Mouse (Mus musculus) stomach, embryonic 15.5 days (tissue): ENCODE data around the gene Krtap4-9. TPM values are rescaled to one million over a fixed set of nuclear protein-coding genes. Genes with fewer than 3 reads are reported as not detected.
"Not testable (repeated sequence)": the region's sequence is repeated elsewhere in the genome, so short reads cannot be mapped to it uniquely, and the experiment has no call there.

Source experiments
- ATAC-seq: fragments of 200-750 bp; cut with Nextera tagmentation; 2 replicates; pipeline ENCODE4 v1.8.0; 2017; ENCODE audit warnings: low read depth, moderate number of reproducible peaks, moderate TSS enrichment; ENCODE audit not compliant: insufficient read depth, low FRiP score
- H3K27ac ChIP-seq: fragments of 300-500 bp; sonication (generic); 2 replicates; pipeline ENCODE4 v1.5.1; 2015; ENCODE audit warnings: mild to moderate bottlenecking, inconsistent platforms
- H3K27me3 ChIP-seq: fragments of 300-500 bp; sonication (generic); replicated peaks from 2 replicates; pipeline ENCODE4 v1.6.1; 2015; ENCODE audit warnings: inconsistent platforms
- H3K36me3 ChIP-seq: fragments of 300-500 bp; sonication (generic); 2 replicates; pipeline ENCODE4 v1.6.1; 2015; ENCODE audit warnings: inconsistent platforms
- H3K4me1 ChIP-seq: fragments of 300-500 bp; sonication (generic); 2 replicates; pipeline ENCODE4 v1.6.1; 2015; ENCODE audit warnings: inconsistent platforms
- H3K4me2 ChIP-seq: fragments of 300-500 bp; sonication (generic); 2 replicates; pipeline ENCODE4 v1.6.1; 2015; ENCODE audit warnings: mild to moderate bottlenecking, inconsistent platforms
- H3K4me3 ChIP-seq: fragments of 300-500 bp; sonication (generic); replicated peaks from 2 replicates; pipeline ENCODE4 v1.5.1; 2015; ENCODE audit warnings: inconsistent platforms
- H3K9ac ChIP-seq: fragments of 300-500 bp; sonication (generic); 2 replicates; pipeline ENCODE4 v1.6.1; 2015; ENCODE audit warnings: inconsistent platforms
- H3K9me3 ChIP-seq: fragments of 300-500 bp; sonication (generic); 2 replicates; pipeline ENCODE4 v1.6.1; 2016; ENCODE audit warnings: inconsistent platforms
- WGBS: fragments of 180-500 bp; shearing (Covaris S2); methylation state at CpG from one replicate; pipeline ENCODE4 v1.1.7; 2015; 5-methylcytosine and 5-hydroxymethylcytosine counted together
- polyA plus RNA-seq: library from polyadenylated mRNA; unstranded; fragments of >200 nt; fragmentation: Nextera tagmentation; extraction: Ambion mirVana; gene quantifications from 2 replicates; pipeline ENCODE4 v1.2.1, GENCODE M21; 2015

The Krtap4-9 gene
- not detected in 2 replicates for polyA plus RNA-seq

DNA sequence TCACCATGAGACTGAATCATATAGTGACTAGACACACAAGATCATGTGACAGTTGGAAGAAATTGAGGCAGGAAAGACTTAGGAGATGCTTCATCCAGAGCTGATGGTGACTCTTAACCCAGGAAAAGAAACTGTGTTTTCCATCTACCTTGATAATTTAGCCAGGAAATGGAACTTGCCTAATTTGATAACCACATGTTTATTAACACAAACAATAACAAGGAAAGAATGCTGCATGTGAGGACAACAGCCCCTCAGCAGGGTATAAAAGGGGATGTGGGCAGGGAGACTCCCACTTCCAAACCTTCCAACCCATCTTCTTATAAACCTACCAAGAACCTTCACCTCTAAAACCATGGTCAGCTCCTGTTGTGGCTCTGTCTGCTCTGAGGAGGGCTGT is at the start of gene Krtap4-9:
Krtap4-9 (plus strand) TSS at position 301 of the 400 bp plus-strand sequence.
- H3K9me3 ChIP-seq, ATAC-seq, H3K4me3 ChIP-seq, H3K4me2 ChIP-seq, H3K27me3 ChIP-seq, H3K27ac ChIP-seq, H3K4me1 ChIP-seq, H3K9ac ChIP-seq, H3K36me3 ChIP-seq: not testable (repeated sequence)

DNA sequence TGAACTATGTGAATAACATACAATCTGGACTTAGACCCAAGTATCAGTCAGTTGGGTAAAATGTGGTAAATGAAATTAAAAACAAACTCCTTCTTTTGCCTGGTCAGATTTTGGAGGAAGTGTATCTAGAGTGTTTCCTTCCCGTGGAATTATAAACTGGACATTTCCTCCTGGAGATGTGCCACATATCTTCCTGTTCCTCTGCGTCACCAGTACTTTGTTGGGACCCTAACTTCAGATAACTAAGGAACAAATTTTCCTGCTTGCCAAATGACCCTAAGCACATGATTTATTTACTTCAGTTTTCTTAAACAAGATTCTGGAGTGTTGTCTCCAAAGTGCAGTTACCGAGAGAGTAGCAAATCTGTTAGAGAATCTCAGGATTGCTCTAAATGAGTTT is 41.0 kb upstream of the Krtap4-9 start:
- 75% methylated on average over 3 of the region's 3 CpGs for WGBS
- no peaks in the 10 kb centered on the region for H3K27me3 ChIP-seq
- no peak overlapping the region for H3K4me3 ChIP-seq
- no peak overlapping the region for H3K9ac ChIP-seq
- no peaks in the 10 kb centered on the region for H3K4me1 ChIP-seq
- ATAC-seq, result no peak
- no peaks in the 10 kb centered on the region for H3K9me3 ChIP-seq
- H3K4me2 ChIP-seq, result no peak overlapping the region
- no peaks in the 10 kb centered on the region for H3K36me3 ChIP-seq
- H3K27ac ChIP-seq, result no peak overlapping the region

DNA sequence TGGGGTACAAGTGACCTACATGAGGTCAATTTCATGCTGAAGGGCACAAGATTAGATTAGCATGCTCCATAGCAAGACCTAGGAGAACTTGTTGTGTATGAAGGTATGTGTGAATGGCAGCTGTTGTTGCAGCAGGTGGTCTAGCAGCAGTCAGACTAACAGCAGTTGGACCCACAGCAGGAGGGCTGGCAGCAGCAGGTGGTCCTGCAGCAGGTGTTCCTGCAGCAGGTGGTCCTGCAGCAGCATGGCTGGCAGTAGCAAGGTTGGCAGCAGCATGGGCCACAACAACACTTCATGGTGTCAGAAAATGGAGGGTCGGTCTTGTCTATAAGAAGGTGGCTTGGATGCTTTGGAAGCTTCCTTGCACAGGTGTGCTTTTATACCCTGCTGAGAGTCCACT is 26.1 kb upstream of the Krtap4-9 start:
- Histone ChIP-seq H3K4me3 (no peak overlapping the region), H3K36me3 (no peaks in the 10 kb centered on the region), H3K27me3 (no peaks in the 10 kb centered on the region), H3K9ac (no peak overlapping the region), H3K4me1 (no peaks in the 10 kb centered on the region), H3K27ac (no peak overlapping the region), H3K9me3 (no peaks in the 10 kb centered on the region), H3K4me2 (no peak overlapping the region)
- ATAC-seq, result no peak
- 77% methylated on average over 1 of the region's 1 CpGs for WGBS

DNA sequence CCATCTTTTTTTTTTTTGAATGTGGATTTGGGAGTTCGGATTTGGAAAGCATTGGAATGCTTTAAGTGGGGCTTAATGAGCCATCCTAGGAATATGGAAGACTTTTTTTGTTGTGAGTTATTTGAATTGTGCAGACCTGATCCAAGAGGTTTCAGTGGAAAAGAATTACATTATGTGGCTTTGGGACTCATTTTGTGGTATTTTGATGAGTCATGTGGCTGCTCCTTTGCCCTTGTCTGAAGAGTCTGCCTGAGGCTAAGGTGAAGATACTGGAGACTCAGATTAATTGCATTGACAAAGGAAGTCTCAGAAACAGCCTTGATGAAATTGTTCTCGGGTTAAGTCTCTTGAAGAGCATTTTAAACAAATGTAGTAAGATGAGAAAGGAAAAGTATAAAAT is 16.6 kb upstream of the Krtap4-9 start:
- no peaks in the 10 kb centered on the region for H3K9me3 ChIP-seq
- no peaks in the 10 kb centered on the region for H3K36me3 ChIP-seq
- no peaks in the 10 kb centered on the region for H3K27me3 ChIP-seq
- no peak for ATAC-seq
- H3K4me2 ChIP-seq, result no peak overlapping the region
- H3K9ac ChIP-seq, result no peak overlapping the region
- H3K4me3 ChIP-seq, result no peak overlapping the region
- H3K27ac ChIP-seq, result no peak overlapping the region
- WGBS, result 62% methylated on average over 2 of the region's 2 CpGs
- H3K4me1 ChIP-seq, result no peaks in the 10 kb centered on the region

DNA sequence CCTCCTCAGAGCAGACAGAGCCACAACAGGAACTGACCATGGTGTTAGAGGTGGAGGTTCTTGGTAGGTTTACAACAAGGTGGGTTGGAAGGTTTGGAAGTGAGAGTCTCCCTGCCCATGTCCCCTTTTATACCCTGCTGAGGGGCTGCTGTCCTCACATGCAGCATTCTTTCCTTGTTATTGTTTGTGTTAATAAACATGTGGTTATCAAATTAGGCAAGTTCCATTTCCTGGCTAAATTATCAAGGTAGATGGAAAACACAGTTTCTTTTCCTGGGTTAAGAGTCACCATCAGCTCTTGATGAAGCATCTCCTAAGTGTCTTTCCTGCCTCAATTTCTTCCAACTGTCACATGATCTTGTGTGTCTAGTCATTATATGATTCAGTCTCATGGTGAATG is 12.2 kb upstream of the Krtap4-9 start, which contains the start of gene Gm11595:
Gm11595 (minus strand) TSS at position 101 of the 400 bp plus-strand sequence.
- H3K9me3 ChIP-seq, H3K4me3 ChIP-seq, H3K4me1 ChIP-seq, ATAC-seq, H3K27ac ChIP-seq, H3K36me3 ChIP-seq, H3K4me2 ChIP-seq, H3K9ac ChIP-seq, H3K27me3 ChIP-seq: not testable (repeated sequence)

DNA sequence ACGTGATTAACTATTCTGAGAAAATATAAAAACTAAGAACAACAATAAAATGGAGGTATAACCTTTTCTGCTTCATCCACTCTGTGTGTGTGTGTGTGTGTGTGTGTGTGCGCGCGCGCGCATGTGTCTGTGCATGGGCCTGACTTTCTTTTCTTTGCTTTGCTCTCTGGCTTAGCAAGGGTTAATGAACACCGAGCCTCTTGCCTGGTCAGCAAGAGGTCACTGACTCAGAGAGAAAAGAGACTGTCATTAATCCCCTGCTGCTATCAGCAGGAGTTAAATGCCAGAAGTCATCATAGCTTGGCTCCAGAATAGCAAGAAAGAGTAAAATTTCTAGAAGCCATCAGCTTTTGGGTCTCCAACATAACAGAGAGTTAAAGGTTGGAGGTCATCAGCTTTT is 6.6 kb upstream of the Krtap4-9 start:
- Histone ChIP-seq H3K27me3 (no peaks in the 10 kb centered on the region), H3K4me1 (no peaks in the 10 kb centered on the region), H3K9ac (no peak overlapping the region), H3K4me2 (no peak overlapping the region), H3K9me3 (no peaks in the 10 kb centered on the region), H3K4me3 (no peak overlapping the region), H3K36me3 (no peaks in the 10 kb centered on the region), H3K27ac (no peak overlapping the region)
- no peak for ATAC-seq
- 58% methylated on average over 7 of the region's 7 CpGs for WGBS

DNA sequence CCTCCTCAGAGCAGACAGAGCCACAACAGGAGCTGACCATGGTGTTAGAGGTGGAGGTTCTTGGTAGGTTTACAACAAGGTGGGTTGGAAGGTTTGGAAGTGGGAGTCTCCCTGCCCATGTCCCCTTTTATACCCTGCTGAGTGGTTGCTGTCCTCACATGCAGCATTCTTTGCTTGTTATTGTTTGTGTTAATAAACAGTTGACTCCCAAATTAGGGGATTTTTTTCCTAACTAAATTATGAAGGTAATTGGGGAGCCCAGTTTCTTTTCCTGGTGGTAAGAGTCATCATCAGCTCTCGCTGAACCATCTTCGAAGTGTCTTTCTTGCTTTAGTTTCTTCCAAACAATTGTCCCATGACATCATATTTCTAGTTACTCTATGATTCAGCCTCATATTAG is 4.4 kb upstream of the Krtap4-9 start, which contains the start of gene Krtap4-8:
Krtap4-8 (minus strand) TSS at position 101 of the 400 bp plus-strand sequence.
- Histone ChIP-seq H3K27ac (no peak within 1 kb of the TSS), H3K9ac (no peak within 1 kb of the TSS), H3K4me2 (no peak within 1 kb of the TSS), H3K9me3 (no peaks in the 10 kb centered on the region), H3K36me3 (no peaks in the 10 kb centered on the region), H3K27me3 (no peaks in the 10 kb centered on the region), H3K4me1 (no peaks in the 10 kb centered on the region), H3K4me3 (no peak within 1 kb of the TSS)
- ATAC-seq, result no peak
- WGBS, result 94% methylated on average over 2 of the region's 2 CpGs

DNA sequence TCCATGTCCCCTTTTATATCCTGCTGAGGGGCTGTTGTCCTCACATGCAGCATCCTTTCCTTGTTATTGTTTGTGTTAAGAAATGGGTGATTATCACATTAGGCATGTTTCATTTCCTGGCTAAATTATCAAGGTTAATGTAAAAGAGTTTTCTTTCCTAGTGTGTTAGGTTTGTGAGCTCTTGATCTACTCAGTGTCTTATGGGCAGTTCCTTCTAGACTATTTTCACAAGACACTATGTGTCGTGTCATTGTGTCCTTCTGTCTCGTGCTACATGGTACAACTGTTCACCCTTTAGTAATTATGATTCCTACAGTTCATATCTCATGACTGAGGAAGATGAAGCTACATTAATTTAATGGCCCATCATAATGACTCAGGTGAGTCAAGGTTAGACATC is 8.4 kb downstream of the Krtap4-9 start, which contains the start of gene Gm11596:
Gm11596 (minus strand) TSS at position 101 of the 400 bp plus-strand sequence.
- H3K36me3 ChIP-seq, result no peaks in the 10 kb centered on the region
- no peak for ATAC-seq

DNA sequence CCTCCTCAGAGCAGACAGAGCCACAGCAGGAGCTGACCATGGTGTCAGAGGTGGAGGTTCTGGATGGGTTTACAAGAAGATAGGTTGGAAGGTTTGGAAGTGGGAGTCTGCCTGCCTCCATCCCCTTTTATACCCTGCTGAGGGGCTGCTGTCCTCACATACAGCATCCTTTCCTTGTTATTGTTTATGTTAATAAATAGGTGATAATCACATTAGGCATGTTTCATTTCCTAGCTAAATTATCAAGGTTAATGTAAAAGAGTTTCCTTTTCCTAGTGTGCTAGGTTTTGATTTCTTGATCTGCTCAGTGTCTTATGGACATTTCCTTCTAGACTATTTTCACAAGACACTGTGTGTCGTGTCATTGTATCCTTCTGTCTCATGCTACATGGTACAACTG is 13.8 kb downstream of the Krtap4-9 start, which contains the start of gene Gm11569:
Gm11569 (minus strand) TSS at position 101 of the 400 bp plus-strand sequence.
- H3K27me3 ChIP-seq, H3K4me1 ChIP-seq, H3K9ac ChIP-seq, H3K9me3 ChIP-seq, H3K36me3 ChIP-seq, ATAC-seq, H3K4me3 ChIP-seq, H3K27ac ChIP-seq, H3K4me2 ChIP-seq: not testable (repeated sequence)
- WGBS, result no CpG with 5 or more reads among the region's 1 CpGs

More for the DNA sequence above, 8.4 kb downstream of the Krtap4-9 start, which contains the start of gene Gm11596:
- Histone ChIP-seq H3K27ac (no peak within 1 kb of the TSS), H3K4me1 (no peaks in the 10 kb centered on the region), H3K9me3 (no peaks in the 10 kb centered on the region), H3K9ac (no peak within 1 kb of the TSS), H3K4me3 (no peak within 1 kb of the TSS), H3K4me2 (no peak within 1 kb of the TSS), H3K27me3 (no peaks in the 10 kb centered on the region)
- WGBS, result 81% methylated on average over 2 of the region's 2 CpGs

DNA sequence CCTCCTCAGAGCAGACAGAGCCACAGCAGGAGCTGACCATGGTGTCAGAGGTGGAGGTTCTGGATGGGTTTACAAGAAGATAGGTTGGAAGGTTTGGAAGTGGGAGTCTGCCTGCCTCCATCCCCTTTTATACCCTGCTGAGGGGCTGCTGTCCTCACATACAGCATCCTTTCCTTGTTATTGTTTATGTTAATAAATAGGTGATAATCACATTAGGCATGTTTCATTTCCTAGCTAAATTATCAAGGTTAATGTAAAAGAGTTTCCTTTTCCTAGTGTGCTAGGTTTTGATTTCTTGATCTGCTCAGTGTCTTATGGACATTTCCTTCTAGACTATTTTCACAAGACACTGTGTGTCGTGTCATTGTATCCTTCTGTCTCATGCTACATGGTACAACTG is 19.3 kb downstream of the Krtap4-9 start, which contains the start of gene Gm11554:
Gm11554 (minus strand) TSS at position 101 of the 400 bp plus-strand sequence.
- H3K27ac ChIP-seq, H3K36me3 ChIP-seq, H3K9me3 ChIP-seq, ATAC-seq, H3K4me1 ChIP-seq, H3K27me3 ChIP-seq, H3K9ac ChIP-seq, H3K4me2 ChIP-seq, H3K4me3 ChIP-seq: not testable (repeated sequence)
- no CpG with 5 or more reads among the region's 1 CpGs for WGBS

DNA sequence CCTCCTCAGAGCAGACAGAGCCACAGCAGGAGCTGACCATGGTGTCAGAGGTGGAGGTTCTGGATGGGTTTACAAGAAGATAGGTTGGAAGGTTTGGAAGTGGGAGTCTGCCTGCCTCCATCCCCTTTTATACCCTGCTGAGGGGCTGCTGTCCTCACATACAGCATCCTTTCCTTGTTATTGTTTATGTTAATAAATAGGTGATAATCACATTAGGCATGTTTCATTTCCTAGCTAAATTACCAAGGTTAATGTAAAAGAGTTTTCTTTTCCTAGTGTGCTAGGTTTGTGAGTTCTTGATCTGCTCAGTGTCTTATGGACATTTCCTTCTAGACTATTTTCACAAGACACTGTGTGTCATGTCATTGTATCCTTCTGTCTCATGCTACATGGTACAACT is 24.8 kb downstream of the Krtap4-9 start, which contains the start of gene Krtap4-13:
Krtap4-13 (minus strand) TSS at position 101 of the 400 bp plus-strand sequence.
- not testable (repeated sequence) for H3K9ac ChIP-seq, H3K36me3 ChIP-seq, H3K27ac ChIP-seq, H3K27me3 ChIP-seq, H3K4me2 ChIP-seq, H3K4me1 ChIP-seq, H3K4me3 ChIP-seq, ATAC-seq, H3K9me3 ChIP-seq

DNA sequence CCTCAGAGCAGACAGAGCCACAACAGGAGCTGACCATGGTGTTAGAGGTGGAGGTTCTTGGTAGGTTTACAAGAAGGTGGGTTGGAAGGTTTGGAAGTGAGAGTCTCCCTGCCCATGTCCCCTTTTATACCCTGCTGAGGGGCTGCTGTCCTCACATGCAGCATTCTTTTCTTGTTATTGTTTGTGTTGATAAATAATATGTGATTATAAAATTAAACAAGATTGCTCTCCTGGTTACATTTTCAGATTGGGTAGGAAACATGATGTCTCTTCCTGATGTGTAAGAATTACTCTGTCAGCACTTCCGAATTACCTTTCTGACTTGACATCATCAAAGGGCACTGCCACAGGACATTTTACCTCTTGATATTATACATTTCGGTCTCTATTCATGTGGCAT is 30.6 kb downstream of the Krtap4-9 start, which contains the start of gene Gm11564:
Gm11564 (minus strand) TSS at position 101 of the 400 bp plus-strand sequence.
- H3K36me3 ChIP-seq, H3K9me3 ChIP-seq, H3K4me2 ChIP-seq, H3K27ac ChIP-seq, H3K4me1 ChIP-seq, H3K27me3 ChIP-seq, H3K9ac ChIP-seq, H3K4me3 ChIP-seq, ATAC-seq: not testable (repeated sequence)
- 71% methylated on average over 2 of the region's 2 CpGs for WGBS
